Mouse (Mus musculus) embryonic fibroblast, embryonic 13.5 days (primary cell): Measurements from ENCODE around the gene D11Wsu47e.

ENCODE experiments used
- CTCF ChIP-seq: IDR thresholded peaks from 2 replicates; pipeline ENCODE4 v1.5.1; 2011; ENCODE audit warnings: mild to moderate bottlenecking, control low read depth, low read length, moderate library complexity, borderline replicate concordance; ENCODE audit not compliant: insufficient read depth
- POLR2A ChIP-seq: IDR thresholded peaks from 2 replicates; pipeline ENCODE4 v1.6.1; 2011; ENCODE audit warnings: low read depth, mild to moderate bottlenecking, control low read depth, low read length, moderate library complexity

DNA sequence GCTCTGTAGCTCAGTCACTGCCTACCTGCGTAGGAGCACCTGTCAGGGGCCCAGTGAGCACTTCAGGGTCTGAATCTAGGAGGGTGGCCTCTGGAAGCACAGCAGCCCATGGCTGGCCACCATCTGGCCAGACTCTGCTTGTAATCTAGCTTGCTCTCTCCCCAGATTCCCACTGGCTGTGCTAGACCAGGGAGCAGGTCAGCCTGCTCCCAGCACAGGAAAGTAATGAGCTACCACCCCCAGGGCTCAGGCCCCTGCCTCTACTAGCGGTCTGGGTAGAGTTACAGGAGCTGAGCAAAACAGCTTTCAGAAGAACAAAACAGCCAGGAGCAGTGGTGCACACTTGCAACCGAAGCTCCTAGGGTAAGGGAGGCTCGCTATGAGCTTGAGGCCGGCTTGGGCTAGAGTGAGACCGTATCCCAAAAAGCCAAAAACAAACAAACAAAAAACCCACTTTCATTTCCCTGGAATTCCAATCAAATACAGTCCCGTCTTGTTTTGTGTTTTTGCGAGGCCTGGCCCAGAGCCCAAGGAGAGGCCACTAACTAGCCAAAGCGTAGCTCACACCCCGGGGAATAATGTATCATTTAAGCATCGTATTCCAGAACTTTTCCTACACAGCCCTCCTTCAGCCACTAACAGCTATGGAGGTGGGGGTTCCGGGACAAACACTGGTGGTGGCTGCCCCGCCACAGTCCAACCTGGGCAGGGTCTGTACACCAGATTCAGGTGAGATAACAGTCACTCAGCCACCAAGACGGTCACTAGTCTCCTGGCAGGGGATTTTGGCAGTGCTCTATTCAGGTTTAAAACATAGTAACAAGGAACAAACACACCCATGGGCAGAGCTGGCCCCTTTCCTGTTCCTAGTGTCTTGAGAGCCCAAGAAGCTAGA, 43.0 kb downstream of the D11Wsu47e start:
- TF ChIP-seq CTCF = no peak
- no peak for TF ChIP-seq POLR2A
